Mouse (Mus musculus) spleen, postnatal 10 days (tissue): ENCODE data around the gene Leng8.

Experiments
- DNase-seq, 2 experiments: peaks; one replicate each; pipeline ENCODE4 v3.0.0; 2021 to 2022; ENCODE audit warnings: low spot score in 2 of 2

Gene Leng8

GRCm38 (mm10) chr7:4126992-4127785, 9.7 kb upstream of the Leng8 start:
- no peak for DNase-seq

- no peak for DNase-seq
Measured at GRCm38 (mm10) chr7:4127894-4128293, 8.9 kb upstream of the Leng8 start.

GRCm38 (mm10) chr7:4128860-4129259, 8.0 kb upstream of the Leng8 start:
- DNase-seq = no peak

GRCm38 (mm10) chr7:4130686-4131452, 6.0 kb upstream of the Leng8 start:
- DNase-seq = peak; percentile 69 to 88

- no peak for DNase-seq
Measured at GRCm38 (mm10) chr7:4131964-4132363, 4.9 kb upstream of the Leng8 start.

- DNase-seq = no peak
Measured at GRCm38 (mm10) chr7:4132581-4132980, 4.3 kb upstream of the Leng8 start.

GRCm38 (mm10) chr7:4132998-4133397, 3.8 kb upstream of the Leng8 start:
- no peak for DNase-seq

- no peak for DNase-seq
Measured at GRCm38 (mm10) chr7:4134911-4135310, 1.9 kb upstream of the Leng8 start.

GRCm38 (mm10) chr7:4136404-4136770, 452 bp upstream of the Leng8 start:
- peak in 1 of 2 experiments; percentile 44 for DNase-seq

- DNase-seq = no peak
Measured at GRCm38 (mm10) chr7:4137746-4138145, 907 bp downstream of the Leng8 start.

GRCm38 (mm10) chr7:4138181-4138580, 1.3 kb downstream of the Leng8 start:
- DNase-seq = no peak

- DNase-seq = no peak
Measured at GRCm38 (mm10) chr7:4138671-4139070, 1.8 kb downstream of the Leng8 start.

- DNase-seq = no peak
Measured at GRCm38 (mm10) chr7:4139391-4139790, 2.6 kb downstream of the Leng8 start.

- DNase-seq = no peak
Measured at GRCm38 (mm10) chr7:4141648-4142325, 4.9 kb downstream of the Leng8 start.

- DNase-seq = no peak
Measured at GRCm38 (mm10) chr7:4142796-4143445, 6.1 kb downstream of the Leng8 start.

GRCm38 (mm10) chr7:4143506-4143905, 6.7 kb downstream of the Leng8 start:
- no peak for DNase-seq

GRCm38 (mm10) chr7:4144046-4144445, 7.2 kb downstream of the Leng8 start:
- DNase-seq = no peak

GRCm38 (mm10) chr7:4144766-4145551, 8.1 kb downstream of the Leng8 start:
- DNase-seq = no peak

GRCm38 (mm10) chr7:4145552-4146190, 8.8 kb downstream of the Leng8 start:
- peak; percentile 42 to 68 for DNase-seq
